23 mouse cellular contexts compared by ENCODE assay signal in genomic region chr8:35948146-35948545, GRCm38 (mm10).
DNase-seq lines count a peak whose midpoint lies in the region; ATAC-seq and TF ChIP-seq lines count a peak whose summit lies in the region.
"Had no signal": no experiment of that assay in that cellular context is flagged by ENCODE, and none has a peak within 500 bp of the region (broad histone marks: within the 10 kb centered on the region; RNA-seq: fewer than 3 reads in every experiment).

No protein-coding gene starts in this region.

- H3K27me3 ChIP-seq in heart, embryonic 11.5 days (ENCODE audit: control insufficient read depth, insufficient read depth, low read length): no peaks in the 10 kb centered on the region
- no peaks in the 10 kb centered on the region for H3K27me3 ChIP-seq in kidney, postnatal 0 days (ENCODE audit: insufficient read depth, low read length)
- H3K27me3 ChIP-seq: CH12.LX; forebrain, embryonic 13.5 days; heart, embryonic 13.5 days; hindbrain, embryonic 12.5 days; hindbrain, embryonic 15.5 days; Patski had no signal

- intact Hi-C loops in left cerebral cortex, postnatal 10 days (cut with DNase I): no loop called here

- no peak overlapping the region for H3K4me3 ChIP-seq in heart, embryonic 11.5 days (ENCODE audit: low read depth, low read length)
- H3K4me3 ChIP-seq in kidney, postnatal 0 days (replicated peaks; ENCODE audit: low read depth, low read length): no peak overlapping the region
- H3K4me3 ChIP-seq: forebrain, embryonic 10.5 days; forebrain, embryonic 13.5 days; heart, embryonic 13.5 days; hindbrain, embryonic 12.5 days; hindbrain, embryonic 15.5 days had no signal

- peak; percentile 52 for DNase-seq in cerebellum, adult 8-10 months
- no peak for DNase-seq in cerebellum, adult 9-11 months
- peak; percentile 17 for DNase-seq in heart, adult 11 months
- peak; percentile 19 for DNase-seq in kidney, postnatal 0 days (ENCODE audit: low spot score)
- DNase-seq in kidney, postnatal 10 days: no peak
- DNase-seq in brain, adult 2 months (ENCODE audit: low read depth, low spot score): peak; percentile 81
- no peak for DNase-seq in left cerebral cortex, postnatal 10 days (ENCODE audit: extremely low spot score in 1 of 2, low spot score in 2 of 2)
- DNase-seq: adrenal gland, postnatal 10 days; adrenal gland, postnatal 36 days; B cell, adult 2 months; gastrocnemius, postnatal 10 days; gastrocnemius, postnatal 36 days; heart, postnatal 14 days had no signal

- WGBS in heart, embryonic 11.5 days (ENCODE audit: insufficient replicate concordance): 77% methylated on average over 2 of the region's 2 CpGs
- 41% methylated on average over 2 of the region's 2 CpGs for WGBS in kidney, postnatal 0 days

- no peak overlapping the region for H3K9ac ChIP-seq in heart, embryonic 11.5 days (ENCODE audit: low read depth, low read length)
- no peak overlapping the region for H3K9ac ChIP-seq in kidney, postnatal 0 days (ENCODE audit: low read depth, low read length)
- H3K9ac ChIP-seq: forebrain, embryonic 13.5 days; heart, embryonic 13.5 days; hindbrain, embryonic 12.5 days; hindbrain, embryonic 15.5 days had no signal

- no peak for TF ChIP-seq CTCF in kidney, postnatal 0 days (IDR thresholded peaks at IDR 0.05; ENCODE audit: low read depth)

- H3K4me1 ChIP-seq in heart, embryonic 11.5 days (ENCODE audit: control insufficient read depth, insufficient read depth, low read length): peaks cover 28% of the 10 kb centered on the region
- 0 out of 2 replicates have a peak, but pooled peaks cover 4% of the 10 kb centered on the region for H3K4me1 ChIP-seq in kidney, postnatal 0 days (replicated peaks; ENCODE audit: insufficient read depth, low read length)
- H3K4me1 ChIP-seq: hindbrain, embryonic 15.5 days had no signal

- H3K36me3 ChIP-seq in heart, embryonic 11.5 days (ENCODE audit: control insufficient read depth, insufficient read depth, low read length): no peaks in the 10 kb centered on the region
- no peaks in the 10 kb centered on the region for H3K36me3 ChIP-seq in kidney, postnatal 0 days (ENCODE audit: insufficient read depth, low read length)
- H3K36me3 ChIP-seq: forebrain, embryonic 10.5 days; G1E; heart, embryonic 13.5 days; hindbrain, embryonic 12.5 days; hindbrain, embryonic 15.5 days had no signal

- no peak for ATAC-seq in heart, embryonic 11.5 days (replicated peaks; ENCODE audit: insufficient number of reproducible peaks, low FRiP score, low TSS enrichment)
- ATAC-seq in kidney, postnatal 0 days (replicated peaks; ENCODE audit: low FRiP score, low read depth): no peak
- ATAC-seq: intestine, postnatal 0 days; Patski had no signal

- H3K27ac ChIP-seq in heart, embryonic 11.5 days (ENCODE audit: low read depth, low read length): no peak overlapping the region
- H3K27ac ChIP-seq in kidney, postnatal 0 days: no peak overlapping the region
- H3K27ac ChIP-seq: forebrain, embryonic 10.5 days; heart, embryonic 13.5 days; hindbrain, embryonic 12.5 days; hindbrain, embryonic 15.5 days had no signal

- no peaks in the 10 kb centered on the region for H3K9me3 ChIP-seq in heart, embryonic 11.5 days (replicated peaks; ENCODE audit: control insufficient read depth, low read length)
- no peaks in the 10 kb centered on the region for H3K9me3 ChIP-seq in kidney, postnatal 0 days (replicated peaks; ENCODE audit: low read length)
- H3K9me3 ChIP-seq: forebrain, embryonic 10.5 days; forebrain, embryonic 13.5 days; G1E; heart, embryonic 13.5 days; hindbrain, embryonic 12.5 days; hindbrain, embryonic 15.5 days had no signal

- no peak overlapping the region for H3K4me2 ChIP-seq in heart, embryonic 11.5 days
- no peak overlapping the region for H3K4me2 ChIP-seq in kidney, postnatal 0 days (ENCODE audit: low read length)
- H3K4me2 ChIP-seq: forebrain, embryonic 13.5 days; heart, embryonic 13.5 days; hindbrain, embryonic 12.5 days; hindbrain, embryonic 15.5 days had no signal

Comparison
In these comparisons a context has a peak if more than half of its experiments do, and no peak if none do; other contexts are left out.
1. DNase-seq: peak in cerebellum, adult 8-10 months (single experiment), heart, adult 11 months (single experiment), kidney, postnatal 0 days (single experiment) and brain, adult 2 months (single experiment); none in cerebellum, adult 9-11 months (single experiment), kidney, postnatal 10 days (single experiment) and left cerebral cortex, postnatal 10 days (0 of 2).